Mouse (Mus musculus): Measurements from ENCODE around the gene Arap2. TPM values are rescaled to one million over a fixed set of nuclear protein-coding genes. Genes with fewer than 3 reads are reported as not detected.
A peak's percentile ranks its signal among the peaks of the same experiment; 100 is the strongest.

Gene Arap2
- polyA plus RNA-seq, 1 experiment from 2014 or later, result 11.9 TPM

GRCm38 (mm10) chr5:62786809-62787208, 20.9 kb upstream of the Arap2 start:
- Histone ChIP-seq H3K36me3 (ENCODE audit: control insufficient read depth, insufficient read depth) (no peaks in the 10 kb centered on the region), H3K4me1 (replicated peaks; ENCODE audit: control insufficient read depth, insufficient read depth, low read length) (no peaks in the 10 kb centered on the region), H3K4me2 (replicated peaks; ENCODE audit: low read depth) (no peak overlapping the region), H3K9ac (ENCODE audit: low read depth, low read length) (no peak overlapping the region), H3K27ac (ENCODE audit: low read depth, low read length) (no peak overlapping the region), H3K27me3 (replicated peaks; ENCODE audit: control insufficient read depth, insufficient read depth, low read length) (no peaks in the 10 kb centered on the region), H3K9me3 (ENCODE audit: control insufficient read depth) (no peaks in the 10 kb centered on the region), H3K4me3 (ENCODE audit: low read depth, low read length) (no peak overlapping the region)
- 82% methylated on average over 3 of the region's 3 CpGs for WGBS
- no peak for TF ChIP-seq CTCF (IDR thresholded peaks at IDR 0.05; ENCODE audit: low read depth)
- ATAC-seq, result no peak

- H3K9me3 ChIP-seq (ENCODE audit: control insufficient read depth), result no peaks in the 10 kb centered on the region
- WGBS, result 85% methylated on average over 5 of the region's 5 CpGs
- no peak overlapping the region for H3K4me2 ChIP-seq (replicated peaks; ENCODE audit: low read depth)
- H3K9ac ChIP-seq (ENCODE audit: low read depth, low read length), result no peak overlapping the region
- H3K4me3 ChIP-seq (ENCODE audit: low read depth, low read length), result no peak overlapping the region
- H3K27me3 ChIP-seq (replicated peaks; ENCODE audit: control insufficient read depth, insufficient read depth, low read length), result no peaks in the 10 kb centered on the region
- TF ChIP-seq CTCF (IDR thresholded peaks at IDR 0.05; ENCODE audit: low read depth), result no peak
- ATAC-seq, result no peak
- H3K27ac ChIP-seq (ENCODE audit: low read depth, low read length), result no peak overlapping the region
- H3K36me3 ChIP-seq (ENCODE audit: control insufficient read depth, insufficient read depth), result no peaks in the 10 kb centered on the region
- H3K4me1 ChIP-seq (replicated peaks; ENCODE audit: control insufficient read depth, insufficient read depth, low read length), result no peaks in the 10 kb centered on the region
Measured at GRCm38 (mm10) chr5:62778682-62779081, 12.7 kb upstream of the Arap2 start.

- H3K9me3 ChIP-seq (ENCODE audit: control insufficient read depth), result no peaks in the 10 kb centered on the region
- no peaks in the 10 kb centered on the region for H3K36me3 ChIP-seq (ENCODE audit: control insufficient read depth, insufficient read depth)
- H3K4me3 ChIP-seq (ENCODE audit: low read depth, low read length), result no peak overlapping the region
- no peak overlapping the region for H3K4me2 ChIP-seq (replicated peaks; ENCODE audit: low read depth)
- no peak for TF ChIP-seq CTCF (IDR thresholded peaks at IDR 0.05; ENCODE audit: low read depth)
- WGBS, result 86% methylated on average over 8 of the region's 8 CpGs
- no peaks in the 10 kb centered on the region for H3K27me3 ChIP-seq (replicated peaks; ENCODE audit: control insufficient read depth, insufficient read depth, low read length)
- no peak overlapping the region for H3K9ac ChIP-seq (ENCODE audit: low read depth, low read length)
- ATAC-seq, result no peak
- no peaks in the 10 kb centered on the region for H3K4me1 ChIP-seq (replicated peaks; ENCODE audit: control insufficient read depth, insufficient read depth, low read length)
- no peak overlapping the region for H3K27ac ChIP-seq (ENCODE audit: low read depth, low read length)
Measured at GRCm38 (mm10) chr5:62777804-62778203, 11.8 kb upstream of the Arap2 start.

- WGBS, result 60% methylated on average over 11 of the region's 11 CpGs
- no peak for TF ChIP-seq CTCF (IDR thresholded peaks at IDR 0.05; ENCODE audit: low read depth)
- ATAC-seq, result no peak
Measured at GRCm38 (mm10) chr5:62771775-62772599, 6.0 kb upstream of the Arap2 start.

GRCm38 (mm10) chr5:62765459-62765783, 538 bp downstream of the Arap2 start:
- Histone ChIP-seq H3K4me2 (replicated peaks; ENCODE audit: low read depth) (peak overlapping the region; percentile 72), H3K4me3 (ENCODE audit: low read depth, low read length) (peak overlapping the region; percentile 71), H3K9ac (ENCODE audit: low read depth, low read length) (peak overlapping the region; percentile 67), H3K4me1 (replicated peaks; ENCODE audit: control insufficient read depth, insufficient read depth, low read length) (peaks cover 8% of the 10 kb centered on the region), H3K27me3 (replicated peaks; ENCODE audit: control insufficient read depth, insufficient read depth, low read length) (no peaks in the 10 kb centered on the region), H3K36me3 (ENCODE audit: control insufficient read depth, insufficient read depth) (no peaks in the 10 kb centered on the region), H3K27ac (ENCODE audit: low read depth, low read length) (peak overlapping the region; percentile 72), H3K9me3 (ENCODE audit: control insufficient read depth) (no peaks in the 10 kb centered on the region)
- peak; percentile 22 for ATAC-seq
- TF ChIP-seq CTCF (IDR thresholded peaks at IDR 0.05; ENCODE audit: low read depth), result no peak
- 12% methylated on average over 5 of the region's 5 CpGs for WGBS

More at GRCm38 (mm10) chr5:62771775-62772599, 6.0 kb upstream of the Arap2 start:
- Histone ChIP-seq H3K4me2 (replicated peaks; ENCODE audit: low read depth) (no peak overlapping the region), H3K27me3 (replicated peaks; ENCODE audit: control insufficient read depth, insufficient read depth, low read length) (no peaks in the 10 kb centered on the region), H3K36me3 (ENCODE audit: control insufficient read depth, insufficient read depth) (no peaks in the 10 kb centered on the region), H3K9me3 (ENCODE audit: control insufficient read depth) (no peaks in the 10 kb centered on the region), H3K27ac (ENCODE audit: low read depth, low read length) (no peak overlapping the region), H3K4me3 (ENCODE audit: low read depth, low read length) (no peak overlapping the region), H3K4me1 (replicated peaks; ENCODE audit: control insufficient read depth, insufficient read depth, low read length) (no peaks in the 10 kb centered on the region), H3K9ac (ENCODE audit: low read depth, low read length) (no peak overlapping the region)

- peak overlapping the region; percentile 9; the same call in 1 of the 2 replicates for H3K27ac ChIP-seq (ENCODE audit: low read depth, low read length)
- 47% methylated on average over 5 of the region's 5 CpGs for WGBS
- no peaks in the 10 kb centered on the region for H3K9me3 ChIP-seq (ENCODE audit: control insufficient read depth)
- no peak overlapping the region for H3K9ac ChIP-seq (ENCODE audit: low read depth, low read length)
- H3K27me3 ChIP-seq (replicated peaks; ENCODE audit: control insufficient read depth, insufficient read depth, low read length), result no peaks in the 10 kb centered on the region
- no peak for TF ChIP-seq CTCF (IDR thresholded peaks at IDR 0.05; ENCODE audit: low read depth)
- peaks cover 8% of the 10 kb centered on the region for H3K4me1 ChIP-seq (replicated peaks; ENCODE audit: control insufficient read depth, insufficient read depth, low read length)
- no peak for ATAC-seq
- no peaks in the 10 kb centered on the region for H3K36me3 ChIP-seq (ENCODE audit: control insufficient read depth, insufficient read depth)
- peak overlapping the region; percentile 72; the same call in 1 of the 2 replicates for H3K4me2 ChIP-seq (replicated peaks; ENCODE audit: low read depth)
- H3K4me3 ChIP-seq (ENCODE audit: low read depth, low read length), result 0 out of 2 replicates have a peak overlapping the region, but pooled peaks have one; percentile 71
Measured at GRCm38 (mm10) chr5:62764161-62764560, 1.8 kb downstream of the Arap2 start.
